Comparison of ENCODE assay signal across 7 mouse cellular contexts in the genomic region with DNA sequence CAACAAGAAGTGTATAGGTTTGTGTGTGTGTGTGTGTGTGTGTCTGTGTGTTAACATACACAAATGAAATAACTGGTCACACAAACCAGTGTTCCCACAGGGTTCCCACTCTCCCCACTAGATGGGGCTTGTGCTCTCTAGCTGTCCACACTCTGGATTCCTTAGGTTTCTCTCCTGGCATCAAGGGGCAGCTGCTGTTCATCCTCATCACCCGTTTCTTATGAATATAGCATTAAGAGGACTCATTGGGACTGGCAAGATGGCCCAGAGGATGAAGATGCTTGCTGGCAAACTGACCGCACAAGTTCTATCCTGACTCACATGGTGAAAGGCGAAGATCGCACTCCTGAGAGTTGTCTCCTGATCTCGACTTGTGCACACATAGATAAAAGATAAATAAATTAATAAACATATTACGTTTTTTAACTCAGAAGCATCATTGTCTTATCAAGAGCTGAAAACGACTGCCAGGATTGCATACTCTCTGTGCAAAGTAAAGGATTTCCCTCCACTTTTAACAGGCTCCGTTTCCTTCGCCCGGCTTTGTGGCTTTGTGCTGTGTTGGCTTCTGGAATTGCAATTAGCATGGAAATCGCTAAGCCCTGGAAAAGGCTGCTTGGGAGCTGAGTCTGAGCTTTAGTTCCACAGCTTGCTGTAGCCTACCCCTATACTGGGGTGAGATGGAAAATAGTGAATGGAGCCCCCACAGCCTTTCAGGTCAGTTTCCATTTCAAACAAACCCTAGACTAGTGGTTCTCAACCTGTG.
DNase-seq lines count a peak whose midpoint lies in the region; ATAC-seq lines count a peak whose summit lies in the region.

No protein-coding gene starts in this region.

- peak overlapping the region; percentile 49 for H3K9ac ChIP-seq in hindbrain, embryonic 14.5 days
- H3K9ac ChIP-seq in midbrain, embryonic 11.5 days (ENCODE audit: low read length), result peak overlapping the region; percentile 31; the same call in 1 of the 2 replicates

- peak overlapping the region; percentile 17 for H3K4me3 ChIP-seq in hindbrain, embryonic 14.5 days (replicated peaks; ENCODE audit: low read length)
- H3K4me3 ChIP-seq in midbrain, embryonic 11.5 days (ENCODE audit: low read depth, low read length), result peak overlapping the region; percentile 2; the same call in 1 of the 2 replicates

- peak; percentile 69; the same call in 1 of the 2 replicates for ATAC-seq in hindbrain, embryonic 14.5 days (ENCODE audit: low FRiP score)
- ATAC-seq in midbrain, embryonic 11.5 days (ENCODE audit: low FRiP score), result peak; percentile 81

- 29% methylated on average over 11 of the region's 11 CpGs for WGBS in hindbrain, embryonic 14.5 days
- 25% methylated on average over 11 of the region's 11 CpGs for WGBS in midbrain, embryonic 11.5 days

- 0 out of 2 replicates have a peak, but pooled peaks cover 4% of the 10 kb centered on the region for H3K4me1 ChIP-seq in hindbrain, embryonic 14.5 days (replicated peaks; ENCODE audit: control insufficient read depth, insufficient read depth, low read length)
- no peaks in the 10 kb centered on the region for H3K4me1 ChIP-seq in midbrain, embryonic 11.5 days (ENCODE audit: control insufficient read depth, insufficient read depth, low read length)

- peak overlapping the region; percentile 48 for H3K4me2 ChIP-seq in hindbrain, embryonic 14.5 days (replicated peaks)
- H3K4me2 ChIP-seq in midbrain, embryonic 11.5 days, result peak overlapping the region; percentile 32

- no peak overlapping the region for H3K27ac ChIP-seq in hindbrain, embryonic 14.5 days
- no peak overlapping the region for H3K27ac ChIP-seq in midbrain, embryonic 11.5 days (ENCODE audit: low read depth, low read length)

- H3K36me3 ChIP-seq in hindbrain, embryonic 14.5 days (replicated peaks; ENCODE audit: control insufficient read depth, insufficient read depth), result no peaks in the 10 kb centered on the region
- no peaks in the 10 kb centered on the region for H3K36me3 ChIP-seq in midbrain, embryonic 11.5 days (ENCODE audit: control insufficient read depth, insufficient read depth, low read length)

- H3K27me3 ChIP-seq in hindbrain, embryonic 14.5 days (ENCODE audit: control insufficient read depth, insufficient read depth, low read length), result no peaks in the 10 kb centered on the region
- no peaks in the 10 kb centered on the region for H3K27me3 ChIP-seq in midbrain, embryonic 11.5 days (ENCODE audit: control insufficient read depth, insufficient read depth, low read length)

- DNase-seq in adrenal gland, postnatal 10 days, result peak; percentile 65
- DNase-seq in cerebellum, postnatal 14 days, result peak; percentile 82 to 84
- DNase-seq in frontal cortex, postnatal 14 days (ENCODE audit: low spot score in 2 of 2), result peak; percentile 37 to 69
- peak; percentile 77 for DNase-seq in hindbrain, embryonic 14.5 days (ENCODE audit: low spot score)
- DNase-seq in left cerebral cortex, adult 11 months (ENCODE audit: low spot score), result peak; percentile 34
- DNase-seq in midbrain, embryonic 11.5 days (ENCODE audit: low spot score, missing footprints), result peak; percentile 94
- DNase-seq in telencephalon, adult 2 months (ENCODE audit: low read depth, low spot score), result peak; percentile 35

- no peaks in the 10 kb centered on the region for H3K9me3 ChIP-seq in hindbrain, embryonic 14.5 days (ENCODE audit: control insufficient read depth, low read length)
- H3K9me3 ChIP-seq in midbrain, embryonic 11.5 days (ENCODE audit: control insufficient read depth, low read length), result no peaks in the 10 kb centered on the region

Comparison
In these comparisons a context has a peak if more than half of its experiments do, and no peak if none do; other contexts are left out.
1. DNase-seq: peak in every context shown above with its lines; median percentile 94 in midbrain, embryonic 11.5 days; 83 in cerebellum, postnatal 14 days; 77 in hindbrain, embryonic 14.5 days; 65 in adrenal gland, postnatal 10 days; 53 in frontal cortex, postnatal 14 days; 35 in telencephalon, adult 2 months; 34 in left cerebral cortex, adult 11 months.